Comparison of ENCODE assay signal across 8 mouse cellular contexts in the genomic region with DNA sequence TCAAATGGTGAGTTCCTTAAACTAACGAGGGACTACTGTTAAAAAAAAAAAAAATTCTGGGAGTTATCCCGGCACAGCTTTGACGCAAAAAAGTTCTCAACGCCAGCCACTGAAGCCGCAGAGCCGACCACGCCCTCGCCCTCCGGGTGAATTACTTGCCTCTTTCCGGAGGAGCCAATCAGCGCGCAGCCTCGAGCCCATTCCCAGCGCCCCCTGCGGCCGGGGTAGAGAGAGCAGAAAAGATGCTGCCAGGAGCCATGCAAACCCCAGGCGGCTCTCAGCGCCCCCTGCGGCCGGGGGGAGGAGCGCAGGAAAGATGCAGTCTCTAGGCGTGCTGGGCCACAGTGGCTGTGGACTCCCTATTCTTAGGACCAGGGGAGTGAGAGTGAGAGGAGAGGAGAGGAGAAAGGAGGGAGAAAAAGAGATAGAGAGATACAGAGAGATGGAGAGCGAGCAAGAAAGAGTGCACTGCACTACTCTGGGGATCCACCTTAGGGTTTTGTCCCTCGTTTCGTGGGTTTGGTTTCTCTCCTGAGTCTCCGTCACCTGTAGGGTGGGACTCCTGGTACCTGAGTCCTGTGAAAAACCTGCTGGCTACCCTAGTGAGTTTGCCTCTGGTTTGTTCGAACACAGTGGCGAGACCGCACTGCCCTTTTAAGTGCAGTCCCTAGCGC. TPM values are rescaled to one million over a fixed set of nuclear protein-coding genes. Genes with fewer than 3 reads are reported as not detected.
DNase-seq lines count a peak whose midpoint lies in the region; ATAC-seq and TF ChIP-seq lines count a peak whose summit lies in the region.

No protein-coding gene starts in this region.

- peak overlapping the region; percentile 95 for H3K4me3 ChIP-seq in cortical plate, adult 2 months (ENCODE audit: insufficient read depth, low read length)

- peak; percentile 90 for DNase-seq in gastrocnemius, adult 8-10 months (ENCODE audit: low spot score in 2 of 2)
- DNase-seq in induced T-regulatory cell, adult 2 months (ENCODE audit: low read depth), result peak; percentile 96
- peak; percentile 40 to 76 for DNase-seq in left cerebral cortex, adult 9 months (ENCODE audit: low spot score in 2 of 2)
- DNase-seq in right cerebral cortex, postnatal 14 days, result peak; percentile 81
- DNase-seq in urinary bladder, postnatal 4 days (ENCODE audit: low spot score in 2 of 2), result peak; percentile 80 to 87

- H3K4me1 ChIP-seq in cortical plate, adult 2 months (ENCODE audit: control insufficient read depth, insufficient read depth, low read length), result peaks cover 3% of the 10 kb centered on the region; the same call in 1 of the 2 replicates

- ATAC-seq in activated CD4-positive, CD25-positive, alpha-beta regulatory T cell, adult 4 months, result peak; percentile 81
- peak; percentile 86 for ATAC-seq in megakaryocyte progenitor cell, adult 5-6 weeks (replicated peaks; ENCODE audit: poor library complexity)

- no peak overlapping the region for H3K27ac ChIP-seq in cortical plate, adult 2 months (ENCODE audit: insufficient read depth, low read length)

- no peak for TF ChIP-seq POLR2A in cortical plate, adult 2 months (IDR thresholded peaks at IDR 0.05; ENCODE audit: extremely low read depth, insufficient read depth, low read length)

- peak; percentile 54 for TF ChIP-seq CTCF in cortical plate, adult 2 months (IDR thresholded peaks at IDR 0.05; ENCODE audit: extremely low read depth, insufficient read depth, low read length)

RNA-seq across cellular contexts. Expression of gene Exd1, which starts 0.4 kb away (rescaled TPM):
- under 1 TPM in 1 of 2 experiments, not detected in 1; 0.11 TPM for polyA plus RNA-seq in activated CD4-positive, CD25-positive, alpha-beta regulatory T cell, adult 4 months (2017; shearing (Covaris generic))
- polyA plus RNA-seq in cortical plate, adult 2 months (2012; rRNA removed), result 0.75 and 1.1 TPM in 2 replicates
- 1 to 10 TPM in 3 of 4 experiments, under 1 TPM in 1; 0.85 to 2.0 (median 1.2) TPM for total RNA-seq in gastrocnemius, adult 8-10 months (2022)
- total RNA-seq in megakaryocyte progenitor cell, adult 5-6 weeks (2015), result not detected in 2 replicates
- total RNA-seq in megakaryocyte progenitor cell, adult 5-6 weeks (2017), result 0.98 and 2.0 TPM in 2 replicates

RNA-seq across cellular contexts. Expression of gene Chp1, which starts 0.5 kb away (rescaled TPM):
- 10 to 100 TPM; 84.5 to 98.6 TPM for polyA plus RNA-seq in activated CD4-positive, CD25-positive, alpha-beta regulatory T cell, adult 4 months (2017; shearing (Covaris generic))
- polyA plus RNA-seq in cortical plate, adult 2 months (2012; rRNA removed), result 129 and 130 TPM in 2 replicates
- total RNA-seq in gastrocnemius, adult 8-10 months (2022), result 10 to 100 TPM; 72.7 to 85.9 (median 82.5) TPM
- 47.9 and 51.9 TPM in 2 replicates for total RNA-seq in megakaryocyte progenitor cell, adult 5-6 weeks (2015)
- 49.1 and 57.9 TPM in 2 replicates for total RNA-seq in megakaryocyte progenitor cell, adult 5-6 weeks (2017)
